Mouse (Mus musculus): ENCODE measurements around the gene Elf1. TPM values are rescaled to one million over a fixed set of nuclear protein-coding genes. Genes with fewer than 3 reads are reported as not detected.

The Elf1 gene
- total and polyA plus RNA-seq, 3 experiments: 4.7 to 141 (median 79.0) TPM

- TF ChIP-seq CTCF (IDR thresholded peaks at IDR 0.05; ENCODE audit: low read depth, low read length) (no peak), POLR2AphosphoS5 (IDR thresholded peaks at IDR 0.05; ENCODE audit: insufficient replicate concordance, low read depth, low read length) (no peak), GATA2 (IDR thresholded peaks at IDR 0.05; ENCODE audit: borderline replicate concordance, low read depth, low read length) (no peak), TAL1 (conservative IDR thresholded peaks at IDR 0.05; ENCODE audit: low read depth, low read length) (no peak), GATA1 (IDR thresholded peaks at IDR 0.05; ENCODE audit: borderline replicate concordance, low read length) (no peak)
- Histone ChIP-seq H3K4me1 (ENCODE audit: insufficient read depth, low read depth, low read length) (peaks cover 45% of the 10 kb centered on the region), H3K9me3 (replicated peaks) (no peaks in the 10 kb centered on the region), H3K4me3 (ENCODE audit: low read depth, low read length) (peak overlapping the region; percentile 64), H3K27me3 (ENCODE audit: insufficient read depth, low read length) (no peaks in the 10 kb centered on the region), H3K36me3 (replicated peaks) (peaks cover 16% of the 10 kb centered on the region)
- DNase-seq (ENCODE audit: low spot score) (no peak), ATAC-seq (ENCODE audit: extremely low read depth, insufficient number of reproducible peaks, low FRiP score, poor library complexity, severe bottlenecking) (no peak)
These were observed 34.1 kb downstream of the Elf1 start for GRCm38 (mm10) chr14:79515100-79515499.

GRCm38 (mm10) chr14:79515511-79516242, 34.7 kb downstream of the Elf1 start:
- Histone ChIP-seq H3K4me1 (ENCODE audit: insufficient read depth, low read depth, low read length) (peaks cover 45% of the 10 kb centered on the region), H3K9me3 (replicated peaks) (no peaks in the 10 kb centered on the region), H3K4me3 (ENCODE audit: low read depth, low read length) (peak overlapping the region; percentile 64), H3K27me3 (ENCODE audit: insufficient read depth, low read length) (no peaks in the 10 kb centered on the region), H3K36me3 (replicated peaks) (peaks cover 16% of the 10 kb centered on the region)
- DNase-seq (ENCODE audit: low spot score): peak; percentile 57
- no peak for TF ChIP-seq CTCF (IDR thresholded peaks at IDR 0.05; ENCODE audit: low read depth, low read length)
- no peak for TF ChIP-seq POLR2AphosphoS5 (IDR thresholded peaks at IDR 0.05; ENCODE audit: insufficient replicate concordance, low read depth, low read length)
- TF ChIP-seq GATA2 (IDR thresholded peaks at IDR 0.05; ENCODE audit: borderline replicate concordance, low read depth, low read length): no peak
- no peak for TF ChIP-seq GATA1 (IDR thresholded peaks at IDR 0.05; ENCODE audit: borderline replicate concordance, low read length)
- TF ChIP-seq TAL1 (conservative IDR thresholded peaks at IDR 0.05; ENCODE audit: low read depth, low read length): no peak
- ATAC-seq (ENCODE audit: extremely low read depth, insufficient number of reproducible peaks, low FRiP score, poor library complexity, severe bottlenecking): peak; percentile 87

- DNase-seq (ENCODE audit: low spot score) (peak; percentile 15), ATAC-seq (ENCODE audit: extremely low read depth, insufficient number of reproducible peaks, low FRiP score, poor library complexity, severe bottlenecking) (no peak)
- H3K4me3 ChIP-seq (ENCODE audit: low read depth, low read length): peak overlapping the region; percentile 64
- H3K9me3 ChIP-seq (replicated peaks): no peaks in the 10 kb centered on the region
- peaks cover 48% of the 10 kb centered on the region for H3K4me1 ChIP-seq (ENCODE audit: insufficient read depth, low read depth, low read length)
- peaks cover 16% of the 10 kb centered on the region for H3K36me3 ChIP-seq (replicated peaks)
- TF ChIP-seq GATA2 (IDR thresholded peaks at IDR 0.05; ENCODE audit: borderline replicate concordance, low read depth, low read length): no peak
- no peak for TF ChIP-seq GATA1 (IDR thresholded peaks at IDR 0.05; ENCODE audit: borderline replicate concordance, low read length)
- no peak for TF ChIP-seq CTCF (IDR thresholded peaks at IDR 0.05; ENCODE audit: low read depth, low read length)
- TF ChIP-seq POLR2AphosphoS5 (IDR thresholded peaks at IDR 0.05; ENCODE audit: insufficient replicate concordance, low read depth, low read length): no peak
- TF ChIP-seq TAL1 (conservative IDR thresholded peaks at IDR 0.05; ENCODE audit: low read depth, low read length): no peak
- no peaks in the 10 kb centered on the region for H3K27me3 ChIP-seq (ENCODE audit: insufficient read depth, low read length)
These were observed 35.2 kb downstream of the Elf1 start for GRCm38 (mm10) chr14:79516243-79516610.

DNA sequence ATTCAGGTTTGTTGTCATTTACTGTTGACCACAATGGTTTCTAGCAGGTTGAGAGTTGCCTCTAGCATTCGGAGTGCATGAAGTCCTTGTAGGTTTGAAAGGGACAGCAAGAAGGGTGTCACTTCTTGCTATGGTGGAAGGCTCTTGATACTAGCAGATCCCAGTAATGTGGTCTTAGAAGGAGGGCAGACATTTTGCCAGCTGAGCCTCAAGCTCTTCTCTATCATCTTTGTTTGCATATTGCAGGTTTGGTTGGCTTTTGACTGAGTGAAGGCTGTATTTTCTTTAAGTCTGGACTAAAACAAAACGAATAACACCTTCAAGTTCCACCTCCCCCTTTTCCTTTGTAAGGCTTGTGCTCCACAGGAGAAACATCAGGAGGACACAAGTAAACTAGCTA, 35.8 kb downstream of the Elf1 start:
- ATAC-seq (ENCODE audit: extremely low read depth, insufficient number of reproducible peaks, low FRiP score, poor library complexity, severe bottlenecking) (no peak), DNase-seq (ENCODE audit: low spot score) (no peak)
- no peak for TF ChIP-seq GATA1 (IDR thresholded peaks at IDR 0.05; ENCODE audit: borderline replicate concordance, low read length)
- no peak for TF ChIP-seq TAL1 (conservative IDR thresholded peaks at IDR 0.05; ENCODE audit: low read depth, low read length)
- no peak for TF ChIP-seq POLR2AphosphoS5 (IDR thresholded peaks at IDR 0.05; ENCODE audit: insufficient replicate concordance, low read depth, low read length)
- no peak for TF ChIP-seq CTCF (IDR thresholded peaks at IDR 0.05; ENCODE audit: low read depth, low read length)
- no peak for TF ChIP-seq GATA2 (IDR thresholded peaks at IDR 0.05; ENCODE audit: borderline replicate concordance, low read depth, low read length)
- Histone ChIP-seq H3K36me3 (replicated peaks) (peaks cover 16% of the 10 kb centered on the region), H3K4me1 (ENCODE audit: insufficient read depth, low read depth, low read length) (peaks cover 48% of the 10 kb centered on the region), H3K27me3 (ENCODE audit: insufficient read depth, low read length) (no peaks in the 10 kb centered on the region), H3K9me3 (replicated peaks) (no peaks in the 10 kb centered on the region), H3K4me3 (ENCODE audit: low read depth, low read length) (peak overlapping the region; percentile 64; the same call in 1 of the 2 replicates)

DNA sequence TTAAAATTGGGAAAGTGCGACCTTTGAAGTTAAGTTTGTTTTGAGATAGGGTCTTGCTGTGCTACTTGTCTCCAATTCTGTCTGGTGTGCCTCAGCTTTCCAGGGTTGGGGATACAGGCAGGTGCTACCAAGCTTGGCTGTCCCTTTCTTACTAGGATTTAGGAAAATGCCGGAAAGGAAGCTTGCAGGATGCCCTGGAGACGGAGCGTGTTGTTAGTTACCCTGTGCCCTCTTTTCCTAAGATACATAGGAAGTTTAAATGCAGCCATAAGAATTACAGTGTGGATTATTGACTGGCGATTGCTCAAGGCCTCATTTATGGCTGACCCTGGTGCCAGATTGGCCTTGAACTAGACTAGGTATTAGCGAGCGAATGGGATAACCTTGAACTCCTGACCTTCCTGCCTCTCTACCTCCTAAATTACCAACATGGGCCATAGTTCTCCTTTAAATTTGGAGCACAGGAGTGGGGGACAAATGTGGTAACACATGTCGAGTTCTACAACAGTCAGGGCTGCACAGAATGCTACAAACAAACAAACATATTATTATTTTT, 36.3 kb downstream of the Elf1 start:
- DNase-seq (ENCODE audit: low spot score) (no peak), ATAC-seq (ENCODE audit: extremely low read depth, insufficient number of reproducible peaks, low FRiP score, poor library complexity, severe bottlenecking) (no peak)
- Histone ChIP-seq H3K27me3 (ENCODE audit: insufficient read depth, low read length) (no peaks in the 10 kb centered on the region), H3K36me3 (replicated peaks) (peaks cover 17% of the 10 kb centered on the region), H3K4me1 (ENCODE audit: insufficient read depth, low read depth, low read length) (peaks cover 52% of the 10 kb centered on the region), H3K4me3 (ENCODE audit: low read depth, low read length) (peak overlapping the region; percentile 2; the same call in 1 of the 2 replicates), H3K9me3 (replicated peaks) (no peaks in the 10 kb centered on the region)
- TF ChIP-seq CTCF (IDR thresholded peaks at IDR 0.05; ENCODE audit: low read depth, low read length): no peak
- no peak for TF ChIP-seq POLR2AphosphoS5 (IDR thresholded peaks at IDR 0.05; ENCODE audit: insufficient replicate concordance, low read depth, low read length)
- no peak for TF ChIP-seq TAL1 (conservative IDR thresholded peaks at IDR 0.05; ENCODE audit: low read depth, low read length)
- no peak for TF ChIP-seq GATA1 (IDR thresholded peaks at IDR 0.05; ENCODE audit: borderline replicate concordance, low read length)
- no peak for TF ChIP-seq GATA2 (IDR thresholded peaks at IDR 0.05; ENCODE audit: borderline replicate concordance, low read depth, low read length)

DNA sequence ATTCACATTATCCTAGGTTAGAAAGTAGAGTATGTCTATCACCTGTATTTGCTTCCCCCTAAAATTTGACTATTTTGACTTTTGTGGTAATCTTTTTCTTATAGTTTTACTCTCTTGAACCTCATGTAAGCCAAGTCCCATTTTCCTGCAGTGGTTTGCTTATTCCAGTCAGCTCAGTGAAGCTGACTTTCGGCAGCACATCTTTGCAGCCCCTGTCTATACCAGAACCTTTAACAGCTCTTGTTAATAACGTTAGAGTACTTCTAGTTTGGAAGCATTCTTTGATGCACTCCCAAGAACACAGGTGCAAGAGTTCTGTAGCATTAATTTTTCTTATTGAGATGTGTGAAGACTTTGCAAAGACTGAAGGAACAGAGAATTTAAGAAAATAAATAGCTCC, 37.1 kb downstream of the Elf1 start:
- Histone ChIP-seq H3K4me1 (ENCODE audit: insufficient read depth, low read depth, low read length) (peaks cover 58% of the 10 kb centered on the region), H3K4me3 (ENCODE audit: low read depth, low read length) (no peak overlapping the region), H3K27me3 (ENCODE audit: insufficient read depth, low read length) (no peaks in the 10 kb centered on the region)

More for the DNA sequence above, 37.1 kb downstream of the Elf1 start:
- Histone ChIP-seq H3K9me3 (replicated peaks) (no peaks in the 10 kb centered on the region), H3K36me3 (replicated peaks) (peaks cover 23% of the 10 kb centered on the region)
- DNase-seq (ENCODE audit: low spot score) (no peak), ATAC-seq (ENCODE audit: extremely low read depth, insufficient number of reproducible peaks, low FRiP score, poor library complexity, severe bottlenecking) (no peak)
- no peak for TF ChIP-seq TAL1 (conservative IDR thresholded peaks at IDR 0.05; ENCODE audit: low read depth, low read length)
- no peak for TF ChIP-seq GATA2 (IDR thresholded peaks at IDR 0.05; ENCODE audit: borderline replicate concordance, low read depth, low read length)
- TF ChIP-seq GATA1 (IDR thresholded peaks at IDR 0.05; ENCODE audit: borderline replicate concordance, low read length): no peak
- no peak for TF ChIP-seq POLR2AphosphoS5 (IDR thresholded peaks at IDR 0.05; ENCODE audit: insufficient replicate concordance, low read depth, low read length)
- TF ChIP-seq CTCF (IDR thresholded peaks at IDR 0.05; ENCODE audit: low read depth, low read length): no peak
